Mouse (Mus musculus): ENCODE measurements around the gene Gsx2.

DNA sequence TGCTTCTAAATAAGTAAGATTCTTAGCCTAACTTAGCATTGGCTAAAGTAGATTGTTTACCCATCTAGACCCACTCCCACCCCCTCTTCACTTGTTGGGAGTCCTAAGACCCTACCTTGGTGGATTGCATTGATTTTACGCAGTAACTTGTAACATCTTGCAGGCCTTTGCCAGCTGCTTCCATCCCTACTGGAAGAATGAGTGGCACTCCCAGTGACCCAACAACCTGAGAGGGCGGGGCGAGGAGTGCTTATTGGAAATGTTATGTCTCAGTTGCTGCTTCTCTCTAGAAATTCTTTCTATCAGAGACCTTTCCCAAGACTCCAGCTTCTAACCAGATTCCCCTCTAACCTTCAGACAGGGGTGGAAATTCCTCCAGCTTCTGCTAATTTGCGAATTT lies 10.5 kb downstream of the Gsx2 start:
- TF ChIP-seq POLR2A (IDR thresholded peaks at IDR 0.05; ENCODE audit: borderline replicate concordance, control insufficient read depth, low read depth, low read length) (no peak), CTCF (IDR thresholded peaks at IDR 0.05; ENCODE audit: control insufficient read depth, insufficient read depth, low read length) (no peak)
